Mouse (Mus musculus): Measurements from ENCODE around the gene Myf6.

DNA sequence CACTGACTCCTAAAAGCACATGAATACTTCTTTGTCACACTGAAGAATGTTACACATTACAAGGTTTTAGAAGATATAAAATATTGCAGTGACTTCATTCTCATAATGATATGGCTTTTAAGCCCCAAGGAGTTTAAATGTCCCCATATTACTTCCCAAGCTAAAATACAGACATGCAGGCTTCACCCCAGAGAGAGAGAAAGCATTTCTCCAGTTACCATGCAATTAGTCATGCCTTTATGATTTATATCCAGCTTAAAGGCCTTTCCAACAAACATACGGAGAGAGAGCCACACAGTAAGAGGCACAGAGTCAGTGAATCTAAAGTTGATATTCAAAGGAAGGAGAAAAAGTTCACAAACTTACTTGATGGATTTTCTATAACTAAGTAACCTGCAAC, 48.5 kb upstream of the Myf6 start:
- no peak for TF ChIP-seq CTCF (IDR thresholded peaks at IDR 0.05 in 2 of 3, conservative IDR thresholded peaks at IDR 0.05 in 1 of 3; ENCODE audit: control insufficient read depth in 1 of 3, insufficient read depth in 1 of 3, low read depth in 2 of 3, low read length in 3 of 3, poor library complexity in 1 of 3, severe bottlenecking in 1 of 3)
- TF ChIP-seq ZC3H11A (IDR thresholded peaks at IDR 0.05; ENCODE audit: low read depth, low read length) = no peak
- TF ChIP-seq USF2 (IDR thresholded peaks at IDR 0.05; ENCODE audit: borderline replicate concordance in 1 of 2, insufficient read depth in 1 of 2, low read depth in 1 of 2, low read length in 2 of 2) = no peak
- TF ChIP-seq POLR2A (IDR thresholded peaks at IDR 0.05; ENCODE audit: control insufficient read depth in 1 of 2, insufficient read depth in 1 of 2, low read depth in 1 of 2, low read length in 2 of 2, poor library complexity in 1 of 2) = no peak
- TF ChIP-seq RCOR1 (IDR thresholded peaks at IDR 0.05; ENCODE audit: low read depth, low read length) = no peak
- no peak for TF ChIP-seq NRF1 (IDR thresholded peaks at IDR 0.05; ENCODE audit: insufficient read depth, low read depth, low read length, poor library complexity, severe bottlenecking)
- no peak for TF ChIP-seq CHD2 (IDR thresholded peaks at IDR 0.05; ENCODE audit: low read length)
- TF ChIP-seq BHLHE40 (IDR thresholded peaks at IDR 0.05; ENCODE audit: borderline replicate concordance, low read depth, low read length) = no peak
- no peak for TF ChIP-seq POLR2AphosphoS2 (IDR thresholded peaks at IDR 0.05; ENCODE audit: low read length)
- no peak for TF ChIP-seq TBP (IDR thresholded peaks at IDR 0.05; ENCODE audit: low read depth, low read length)
- no peak for TF ChIP-seq SIN3A (IDR thresholded peaks at IDR 0.05; ENCODE audit: low read length)

Measured in MEL (cell line).